Mouse (Mus musculus): Measurements from ENCODE around the gene Lamc3.

Lamc3 gene

DNA sequence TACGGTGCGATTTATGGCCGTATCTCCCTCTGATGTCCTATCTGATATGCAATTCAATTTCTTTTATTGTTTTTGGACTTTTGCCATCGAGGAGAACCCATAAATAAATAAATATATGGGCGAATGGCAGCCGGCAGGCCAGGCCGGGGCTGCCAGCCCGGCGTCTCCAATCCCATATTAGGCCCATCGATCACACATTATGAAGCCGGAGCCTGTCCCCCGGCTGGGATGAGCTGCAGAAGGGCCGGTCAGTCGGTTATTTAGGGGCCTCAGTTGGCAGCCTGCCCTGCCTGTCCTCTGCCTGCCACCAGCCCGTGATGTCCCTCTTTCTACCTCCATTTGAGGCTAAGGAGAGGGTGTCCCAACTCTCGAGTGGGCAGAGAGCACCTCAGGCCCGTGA, 8.5 kb upstream of the Lamc3 start:
- DNase-seq (ENCODE audit: low read depth) = no peak

DNA sequence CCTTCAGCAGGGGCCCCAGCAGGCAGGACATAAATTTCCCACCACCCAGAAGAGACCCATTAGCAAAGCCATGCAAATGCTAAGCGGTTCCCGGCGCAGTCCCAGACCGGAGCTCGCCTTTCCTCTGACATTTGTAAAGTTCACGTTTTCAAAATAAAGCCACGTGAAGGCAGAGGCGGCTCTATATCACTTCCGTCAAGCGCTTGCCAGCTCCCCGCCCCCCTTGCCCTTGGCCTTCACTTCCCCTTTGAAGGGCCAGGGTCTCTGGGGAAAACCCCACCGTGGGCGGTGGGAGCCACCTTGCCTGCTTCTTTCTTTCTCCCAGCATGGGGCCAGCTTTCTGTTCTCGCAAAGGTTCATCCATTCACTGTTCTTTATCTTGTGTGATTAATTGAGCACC, 6.2 kb upstream of the Lamc3 start:
- peak; percentile 71 for DNase-seq (ENCODE audit: low read depth)

DNA sequence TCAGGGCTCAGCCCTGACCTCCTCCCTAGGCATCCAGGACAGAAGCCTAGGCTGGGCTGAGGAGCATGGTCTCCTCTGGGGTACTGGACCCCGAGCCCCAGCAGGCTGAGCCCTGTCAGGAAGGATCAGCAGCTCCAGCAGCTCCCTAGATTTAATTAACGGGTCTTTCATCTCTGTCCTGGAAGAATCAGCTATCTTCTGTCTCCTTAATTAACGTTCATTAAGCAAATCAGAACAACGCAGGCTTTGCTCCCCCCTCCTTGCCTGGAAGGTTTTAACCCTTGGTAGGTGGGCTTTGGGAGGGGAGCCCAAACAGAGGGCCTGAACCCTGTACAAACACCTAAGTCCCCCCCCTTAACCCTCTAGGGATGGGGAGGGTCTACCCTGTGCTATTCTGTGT, 4.0 kb upstream of the Lamc3 start:
- DNase-seq (ENCODE audit: low read depth) = no peak

DNA sequence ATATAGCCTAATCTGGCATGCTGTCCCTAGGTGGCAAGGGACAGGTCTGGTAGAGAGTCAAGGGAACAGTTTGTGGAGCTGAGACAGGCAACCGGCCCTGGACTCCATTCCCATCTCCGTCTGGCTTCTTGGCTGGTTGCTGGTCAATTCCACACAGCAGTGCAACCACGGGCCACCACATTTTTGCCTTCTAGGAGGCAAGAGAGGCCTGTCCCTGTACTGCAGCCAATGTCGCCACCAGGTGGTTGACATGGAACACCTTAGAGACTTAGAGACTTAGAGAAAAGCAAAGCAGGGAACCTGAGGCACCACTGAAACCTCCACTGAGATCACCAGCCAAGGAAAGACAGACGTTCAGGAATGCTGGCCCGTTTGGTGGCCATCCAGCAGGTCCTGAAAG, 2.3 kb upstream of the Lamc3 start:
- peak; percentile 65 for DNase-seq (ENCODE audit: low read depth)

DNA sequence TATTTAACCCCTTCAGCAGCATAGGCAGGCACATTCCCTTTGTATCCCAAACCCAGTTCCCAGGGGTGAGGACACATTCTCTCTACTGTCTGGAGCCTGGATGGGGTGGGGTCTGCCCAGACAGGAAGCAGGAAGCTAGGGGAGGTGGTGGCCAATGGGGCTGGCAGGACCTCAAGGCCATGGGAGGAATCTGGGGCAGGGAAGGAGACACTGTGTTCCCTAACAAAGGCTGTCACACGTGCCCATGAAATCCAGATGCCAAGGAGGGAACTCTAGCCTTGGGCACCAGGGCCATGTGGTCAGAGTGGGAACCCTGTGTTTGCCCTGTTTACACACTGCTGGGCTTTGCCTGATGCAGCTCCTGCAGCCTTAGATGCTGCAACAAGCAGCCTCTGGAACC, 1.8 kb downstream of the Lamc3 start:
- DNase-seq (ENCODE audit: low read depth) = no peak

DNA sequence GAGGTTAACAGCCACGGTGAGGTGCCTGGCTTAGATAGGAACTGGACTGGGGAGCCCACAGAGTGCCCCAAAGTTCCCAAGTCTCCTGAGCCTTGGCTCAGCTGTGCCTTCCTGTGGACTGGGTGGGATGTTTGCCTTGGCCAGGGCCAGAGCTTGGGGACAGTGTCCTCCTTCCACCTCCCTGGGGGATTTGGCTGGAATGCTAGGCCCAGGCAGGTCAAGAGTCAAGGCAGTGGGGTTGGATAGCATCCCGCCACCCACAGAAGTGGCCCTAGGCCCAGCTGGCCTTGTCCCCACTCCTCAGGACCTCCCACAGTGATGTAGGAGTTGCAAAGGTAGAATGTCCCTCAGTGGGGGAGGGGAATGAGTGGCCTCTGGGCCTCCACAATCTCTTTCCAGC, 4.1 kb downstream of the Lamc3 start:
- no peak for DNase-seq (ENCODE audit: low read depth)

DNA sequence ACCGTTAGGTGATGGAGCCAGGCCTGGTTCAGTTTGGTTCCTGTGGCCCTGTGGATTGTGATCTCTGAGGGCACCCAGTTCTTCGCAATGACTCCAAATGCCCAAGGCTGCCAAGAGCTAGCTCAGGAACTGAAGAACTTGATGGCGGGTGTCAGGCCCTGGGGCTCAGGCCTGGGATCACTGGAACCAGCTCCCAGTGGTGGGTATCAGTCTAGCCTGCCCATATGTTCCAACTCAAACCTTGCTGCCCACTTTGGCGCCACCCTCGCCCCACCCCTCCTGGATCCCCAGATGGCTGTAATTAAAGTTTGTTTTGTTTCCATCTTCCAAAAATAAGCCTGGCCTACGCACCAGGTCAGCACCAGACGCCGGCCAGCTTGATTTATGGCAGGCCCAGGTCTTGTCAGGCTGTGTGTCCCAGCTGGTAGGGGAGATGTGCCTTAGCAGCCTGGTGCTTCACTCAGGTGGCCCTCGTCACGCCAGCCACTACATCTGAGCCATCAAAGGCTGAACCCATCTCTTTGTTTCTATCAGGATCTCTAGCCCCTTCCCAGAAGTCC, 6.1 kb downstream of the Lamc3 start:
- no peak for DNase-seq (ENCODE audit: low read depth)

DNA sequence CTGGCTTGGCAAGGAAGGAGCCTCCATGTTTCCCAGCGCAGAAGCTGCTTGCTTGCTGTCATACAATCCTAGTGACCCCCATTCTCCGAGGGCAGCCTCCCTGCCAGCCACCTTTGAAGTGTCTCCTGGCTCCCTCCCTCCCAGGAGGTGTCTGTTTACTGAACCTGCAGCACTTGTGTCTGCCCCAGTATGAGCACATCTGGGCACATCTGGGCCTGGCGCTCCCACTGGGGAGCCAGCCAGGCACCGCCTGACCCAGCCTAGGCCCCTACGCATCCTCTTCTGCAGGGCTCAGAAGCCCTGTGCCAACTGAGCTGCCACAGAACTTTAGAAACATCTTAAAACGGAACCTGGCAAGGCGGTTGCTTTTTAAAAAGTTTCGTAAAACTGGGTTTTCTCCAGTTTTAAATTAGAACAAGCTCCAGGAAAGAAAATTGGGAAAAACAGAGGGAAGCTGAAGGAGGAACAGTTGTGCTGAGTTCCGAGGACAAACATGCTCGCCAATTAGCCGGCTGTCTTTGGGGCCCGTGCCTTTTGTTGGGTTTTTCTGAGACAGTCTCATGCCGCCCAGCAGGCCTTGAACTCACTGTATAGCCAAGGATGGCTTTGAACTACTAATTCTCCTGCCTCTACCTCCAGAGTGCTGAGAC, 7.3 kb downstream of the Lamc3 start:
- DNase-seq (ENCODE audit: low read depth) = no peak

DNA sequence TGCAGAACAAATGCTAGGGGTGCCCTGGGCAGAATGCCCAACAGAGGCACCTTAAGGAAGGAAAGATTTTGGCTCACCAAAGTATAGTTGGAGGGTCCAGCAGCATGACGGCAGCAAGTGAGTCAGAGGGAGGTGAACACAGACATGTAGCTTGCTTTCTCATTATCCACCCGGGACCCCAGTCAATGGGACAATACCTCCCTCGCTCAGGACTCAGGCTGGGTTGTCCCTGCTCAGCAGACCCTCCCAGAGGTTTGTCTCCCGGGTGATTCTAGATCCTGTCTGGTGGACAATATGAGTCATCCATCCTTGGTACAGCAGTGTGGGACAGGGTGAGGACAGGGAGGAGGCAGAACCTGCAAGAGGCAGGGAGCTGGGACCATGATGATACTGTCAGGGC, 13.8 kb downstream of the Lamc3 start:
- no peak for DNase-seq (ENCODE audit: low read depth)

DNA sequence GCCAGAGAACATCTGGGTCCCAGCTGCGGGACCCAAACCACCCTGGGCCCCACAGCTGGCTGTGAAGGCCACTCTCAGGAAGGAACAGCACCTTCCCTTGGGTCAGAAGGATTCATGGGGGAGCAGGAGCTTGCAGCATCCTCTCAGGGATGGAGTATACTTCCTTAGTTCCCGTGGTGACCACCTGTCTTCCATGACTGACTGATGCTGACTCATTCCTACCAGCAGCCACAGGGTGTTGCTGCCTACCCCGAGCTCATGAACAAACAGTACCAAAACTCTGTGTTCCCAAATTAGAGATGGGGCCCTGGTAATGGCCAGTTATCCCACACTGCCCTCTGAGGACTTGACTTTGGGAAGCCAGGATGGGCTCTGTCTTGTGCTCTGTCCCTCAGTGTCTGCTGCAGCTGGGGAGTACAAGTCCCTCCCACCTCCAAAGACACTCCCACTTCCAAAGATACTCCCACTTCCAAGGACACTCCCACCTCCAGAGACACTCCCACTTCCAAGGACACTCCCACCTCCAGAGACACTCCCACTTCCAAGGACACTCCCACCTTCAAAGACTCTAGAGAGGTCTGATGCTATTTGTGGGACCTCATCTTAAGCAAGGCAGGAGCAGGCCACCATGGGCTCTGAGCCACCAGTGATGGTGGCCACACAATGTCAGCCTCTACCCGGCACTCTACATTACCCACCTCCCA, 14.7 kb downstream of the Lamc3 start:
- DNase-seq (ENCODE audit: low read depth) = no peak

DNA sequence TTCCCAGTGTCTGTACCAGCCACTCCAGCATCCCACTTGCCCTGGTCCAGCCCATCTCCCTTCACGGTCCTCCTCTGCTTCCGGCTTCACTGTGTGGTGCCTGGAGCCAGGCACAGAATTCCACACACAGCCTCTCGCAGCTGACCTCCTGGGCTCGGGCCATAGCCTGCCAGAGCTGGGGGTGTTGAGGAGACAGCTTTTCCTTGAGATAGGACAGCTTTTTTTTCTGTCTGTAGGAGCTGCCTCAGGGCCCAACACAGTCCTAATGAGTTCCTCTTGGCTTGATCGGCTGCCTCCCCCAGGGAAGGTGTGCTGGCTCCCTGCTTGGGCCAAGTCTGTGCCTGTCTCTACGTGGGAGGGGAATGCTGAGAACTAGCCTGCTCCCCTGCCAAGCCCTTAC, 17.0 kb downstream of the Lamc3 start:
- no peak for DNase-seq (ENCODE audit: low read depth)

DNA sequence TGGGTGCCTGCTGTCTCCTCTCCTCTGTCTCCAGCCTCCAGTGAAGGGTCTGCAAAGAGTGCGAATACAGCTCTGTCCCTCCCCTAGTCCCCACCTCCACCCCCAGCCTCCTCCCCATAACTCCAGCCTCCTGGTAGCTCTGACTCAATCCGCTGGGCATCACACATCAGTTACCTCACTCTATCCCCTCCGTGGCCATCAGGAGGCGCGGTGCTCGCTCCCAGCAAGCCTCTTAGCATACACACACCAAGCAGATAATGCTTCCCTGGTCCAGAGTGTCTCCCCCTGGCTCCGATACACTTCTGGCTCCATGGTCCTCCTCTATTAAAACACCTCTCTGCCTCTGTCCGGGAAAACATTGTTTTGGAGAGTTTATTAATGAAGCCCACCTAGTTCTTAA, 17.5 kb downstream of the Lamc3 start:
- DNase-seq (ENCODE audit: low read depth) = no peak

DNA sequence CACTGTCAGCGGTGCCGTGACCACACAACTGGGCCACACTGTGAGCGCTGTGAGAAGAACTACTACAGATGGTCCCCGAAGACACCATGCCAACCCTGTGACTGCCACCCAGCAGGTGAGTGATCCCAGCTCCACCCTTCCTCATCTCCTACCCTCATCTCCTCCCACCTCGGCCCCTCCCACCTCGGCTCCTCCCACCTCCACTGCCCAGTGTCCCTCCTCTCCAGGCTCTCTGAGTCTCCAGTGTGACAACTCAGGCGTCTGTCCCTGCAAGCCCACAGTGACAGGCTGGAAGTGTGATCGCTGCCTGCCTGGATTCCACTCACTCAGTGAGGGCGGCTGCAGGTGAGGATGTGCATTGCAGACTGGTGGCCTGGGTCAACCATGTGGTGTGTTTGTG, 18.6 kb downstream of the Lamc3 start:
- DNase-seq (ENCODE audit: low read depth) = no peak

DNA sequence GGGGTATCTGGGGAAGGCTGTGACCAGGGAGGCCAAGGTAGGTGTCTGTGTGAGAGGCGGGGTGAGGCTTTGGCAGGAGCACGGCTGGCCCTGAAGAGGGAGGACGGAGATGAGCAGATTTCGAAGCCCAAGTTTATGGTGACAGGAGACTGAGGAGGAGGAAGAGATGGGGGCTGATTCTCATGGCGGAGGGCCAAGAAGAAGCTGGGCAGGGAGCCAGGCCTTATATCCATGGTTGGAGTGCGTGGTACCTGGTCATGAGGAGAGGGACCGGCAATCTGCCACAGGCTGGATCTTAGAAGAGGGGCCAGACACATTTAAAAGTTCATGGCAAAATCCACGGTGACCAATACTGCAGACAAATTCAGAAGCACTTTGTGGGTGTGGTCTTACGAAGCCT, 19.3 kb downstream of the Lamc3 start:
- DNase-seq (ENCODE audit: low read depth) = no peak

DNA sequence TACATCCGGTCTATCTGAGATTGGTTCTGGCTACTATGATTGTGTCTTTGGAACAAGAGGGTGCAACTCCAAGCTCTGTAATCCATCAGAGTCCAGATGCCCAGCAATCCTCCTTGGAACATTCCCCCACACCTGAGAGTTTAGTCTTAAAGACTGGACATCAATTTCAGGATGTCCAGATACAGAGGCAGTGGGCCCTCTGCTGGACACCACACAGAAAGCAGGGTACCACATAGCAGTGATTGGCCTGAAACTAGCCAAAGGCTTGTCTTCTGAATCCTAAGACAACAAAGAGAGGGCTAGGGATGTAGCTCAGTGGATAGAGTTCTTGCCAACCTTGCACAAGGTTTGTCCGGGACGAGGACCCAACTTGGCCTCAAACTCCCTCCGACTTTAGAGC, 25.5 kb downstream of the Lamc3 start:
- DNase-seq (ENCODE audit: low read depth) = no peak

DNA sequence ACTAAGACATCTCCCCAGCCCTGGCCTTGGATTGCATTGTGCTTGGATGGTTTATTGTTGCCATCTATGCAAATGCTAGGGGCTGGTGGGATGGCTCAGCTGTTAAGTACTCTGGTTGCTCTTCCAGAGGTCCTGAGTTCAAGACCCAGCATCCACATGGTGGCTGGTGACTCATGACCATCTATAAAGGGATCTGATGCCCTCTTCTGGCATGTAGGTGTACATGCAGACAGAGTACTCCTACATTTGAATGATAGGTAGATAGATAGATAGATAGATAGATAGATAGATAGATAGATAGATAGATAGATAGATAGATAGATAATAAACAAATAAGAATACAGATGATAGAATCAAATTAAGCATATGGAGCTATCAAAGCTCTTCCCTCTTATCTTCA, 27.1 kb downstream of the Lamc3 start:
- DNase-seq (ENCODE audit: low read depth) = peak; percentile 20

DNA sequence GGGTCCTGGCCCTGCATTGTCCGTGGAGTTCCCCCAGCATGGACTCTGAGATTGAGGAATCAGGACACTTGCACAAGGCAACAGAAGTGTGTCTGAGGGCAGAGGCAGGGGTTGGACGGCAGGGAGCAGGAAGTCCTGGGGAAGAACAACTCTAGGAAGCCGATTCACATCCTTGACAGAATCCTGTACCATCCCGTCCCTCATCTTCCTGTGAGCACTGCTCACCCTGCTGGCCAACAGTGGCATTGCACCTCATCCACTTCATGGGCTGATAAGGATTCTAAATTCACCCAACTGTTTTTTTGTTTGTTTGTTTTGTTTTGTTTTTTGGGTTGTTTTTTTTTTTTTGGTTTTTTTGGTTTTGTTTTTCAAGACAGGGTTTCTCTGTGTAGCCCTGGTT, 28.0 kb downstream of the Lamc3 start:
- DNase-seq (ENCODE audit: low read depth) = peak; percentile 85

DNA sequence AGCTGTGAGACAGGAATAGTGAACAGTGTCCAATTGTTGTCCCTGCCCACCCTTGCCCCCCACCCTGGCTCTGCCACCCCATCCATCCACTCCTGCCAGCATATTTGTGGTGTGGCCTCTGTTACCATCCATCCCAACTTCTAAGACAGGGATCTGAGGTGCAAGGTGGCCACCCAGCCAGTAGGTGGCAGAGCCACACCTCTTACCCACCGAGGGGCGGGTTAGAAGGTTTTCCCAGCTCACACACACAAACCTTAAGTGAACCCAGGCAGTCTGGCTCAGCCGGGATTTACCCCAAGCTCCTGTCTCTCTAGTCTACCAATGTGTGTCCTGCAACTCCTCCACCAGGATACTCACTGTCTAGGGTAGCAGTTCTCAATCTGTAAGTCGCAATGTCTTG, 30.5 kb downstream of the Lamc3 start:
- peak; percentile 73 for DNase-seq (ENCODE audit: low read depth)

DNA sequence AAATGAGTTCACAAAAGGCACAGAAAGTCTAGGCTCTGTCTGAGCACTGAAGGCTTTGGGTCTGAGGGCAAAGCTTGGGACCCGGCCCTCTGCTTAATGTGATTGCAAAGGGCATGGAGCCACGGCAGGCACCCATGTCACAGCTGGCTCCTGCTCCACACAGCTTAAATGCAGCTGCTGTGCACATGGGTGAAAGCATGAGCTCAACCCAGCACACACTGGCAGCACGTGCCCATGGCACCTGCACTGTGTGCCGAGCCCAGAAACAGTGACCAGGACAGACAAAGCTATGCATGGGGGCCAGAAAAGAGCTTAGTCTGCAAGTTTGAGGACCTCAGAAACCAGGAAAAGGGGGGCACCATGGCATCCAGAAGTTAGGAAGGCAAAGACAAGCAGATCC, 36.6 kb downstream of the Lamc3 start:
- no peak for DNase-seq (ENCODE audit: low read depth)

DNA sequence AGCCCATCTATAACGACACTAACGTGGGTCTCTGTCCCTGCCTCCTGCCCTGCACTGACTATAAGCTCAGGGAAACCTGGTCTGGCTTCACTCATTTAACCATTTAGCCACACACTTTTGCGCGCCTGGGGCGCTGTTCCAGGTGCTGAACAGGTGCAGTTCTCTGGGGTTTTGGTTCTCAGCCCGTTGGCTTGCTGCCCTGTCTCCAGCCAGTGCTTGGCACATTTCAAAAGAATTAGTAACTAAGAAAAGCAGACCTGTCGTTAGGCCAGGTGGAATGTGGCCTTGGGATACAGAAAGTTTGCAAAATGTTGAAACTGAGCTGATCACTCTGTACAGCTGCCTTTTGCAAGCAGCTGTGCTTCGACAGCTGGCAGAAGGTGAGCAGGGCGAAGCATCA, 37.7 kb downstream of the Lamc3 start:
- no peak for DNase-seq (ENCODE audit: low read depth)

DNA sequence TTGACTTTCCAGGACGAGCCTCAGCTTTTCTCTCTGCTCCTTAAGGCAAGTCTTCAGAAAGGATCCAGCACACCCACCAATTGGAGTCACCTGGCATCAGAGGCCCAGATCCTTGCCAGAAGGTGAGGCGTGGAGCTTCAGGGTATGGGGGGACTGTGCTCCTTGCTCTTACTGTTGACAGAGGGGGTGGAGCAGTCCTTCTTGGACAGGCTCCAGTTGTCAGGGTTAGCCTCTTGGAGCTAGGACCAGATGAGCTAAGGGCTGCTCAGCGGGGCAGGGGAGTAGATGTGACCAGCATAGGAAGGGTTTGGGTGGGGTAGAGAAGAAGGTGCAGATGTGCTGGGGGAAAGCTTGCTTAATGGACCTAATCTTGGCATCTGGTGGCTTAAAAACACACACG, 38.8 kb downstream of the Lamc3 start:
- DNase-seq (ENCODE audit: low read depth) = no peak

DNA sequence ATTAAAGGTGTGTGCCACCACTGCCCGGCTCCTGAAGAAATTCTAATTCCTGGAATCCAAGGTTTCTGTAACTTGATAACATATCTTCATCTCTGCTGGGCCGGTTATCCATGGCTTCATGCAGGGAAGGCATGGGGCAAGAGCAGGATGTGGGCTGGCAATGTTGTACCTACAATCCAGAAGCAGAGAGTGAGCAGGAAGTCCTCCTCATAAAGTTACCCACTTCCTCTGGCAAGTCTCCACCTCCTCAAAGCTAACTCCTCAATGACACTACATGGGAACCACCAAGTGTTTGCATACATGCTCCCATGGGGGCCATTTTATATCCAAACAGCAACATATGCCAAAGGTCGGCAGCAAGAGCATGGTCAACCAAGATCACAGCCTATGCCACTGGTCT, 42.6 kb downstream of the Lamc3 start:
- DNase-seq (ENCODE audit: low read depth) = peak; percentile 74

DNA sequence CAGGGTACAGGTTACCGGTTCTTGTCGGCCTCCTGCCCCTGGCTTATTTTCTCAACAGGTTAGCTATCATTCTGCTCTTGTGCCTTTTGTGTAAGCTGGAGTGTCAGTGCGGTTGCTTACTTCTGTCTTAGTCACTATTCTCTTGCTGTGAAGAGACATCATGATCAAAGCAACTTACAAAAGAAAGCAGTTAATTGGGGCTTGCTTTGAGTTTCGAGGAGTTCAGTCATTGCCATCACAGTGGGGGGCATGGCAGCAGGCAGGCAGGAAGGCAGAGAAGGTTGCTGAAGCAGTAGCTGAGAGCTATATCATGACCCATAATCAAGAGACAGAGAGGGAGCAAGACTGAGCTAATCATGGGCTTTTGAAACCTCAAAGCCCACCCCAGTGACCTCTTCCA, 47.5 kb downstream of the Lamc3 start:
- no peak for DNase-seq (ENCODE audit: low read depth)

DNA sequence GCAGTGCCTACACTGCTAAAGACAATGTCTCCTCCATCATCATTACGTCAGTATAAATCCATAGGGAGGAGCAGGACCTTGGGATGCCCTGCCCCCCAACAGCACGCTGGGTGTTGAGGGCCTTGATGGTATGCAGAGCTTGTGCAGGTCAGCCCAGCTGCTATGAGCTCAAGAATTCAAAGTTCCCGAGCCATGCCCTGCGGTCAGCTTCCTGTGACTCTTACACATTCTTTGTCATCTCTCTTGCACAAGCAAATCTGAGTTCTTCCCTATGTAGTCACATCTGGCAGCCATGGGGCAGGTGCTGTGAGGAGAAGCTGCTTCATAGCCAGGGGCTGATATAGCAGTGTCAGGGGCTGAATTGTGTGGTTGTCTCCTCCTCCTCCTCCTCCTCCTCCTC, 48.0 kb downstream of the Lamc3 start:
- no peak for DNase-seq (ENCODE audit: low read depth)
